Mouse (Mus musculus) liver, embryonic 15.5 days (tissue): ENCODE data around the gene Unc13b. TPM values are rescaled to one million over a fixed set of nuclear protein-coding genes. Genes with fewer than 3 reads are reported as not detected.
"Not testable (repeated sequence)": the region's sequence is repeated elsewhere in the genome, so short reads cannot be mapped to it uniquely, and the experiment has no call there.

Experiments
- ATAC-seq: fragments of 200-750 bp; cut with Nextera tagmentation; 2 replicates; pipeline ENCODE4 v1.8.0; 2017; ENCODE audit warnings: moderate number of reproducible peaks, mild to moderate bottlenecking, moderate library complexity; ENCODE audit not compliant: insufficient read depth
- H3K27ac ChIP-seq: fragments of 300-500 bp; sonication (generic); replicated peaks from 2 replicates; pipeline ENCODE4 v1.5.1; 2015; ENCODE audit warnings: mild to moderate bottlenecking, inconsistent platforms
- H3K27me3 ChIP-seq: fragments of 300-500 bp; sonication (generic); 2 replicates; pipeline ENCODE4 v1.6.1; 2015; ENCODE audit warnings: mild to moderate bottlenecking, inconsistent platforms
- H3K36me3 ChIP-seq: fragments of 300-500 bp; sonication (generic); replicated peaks from 2 replicates; pipeline ENCODE4 v1.6.1; 2015; ENCODE audit warnings: moderate library complexity, mild to moderate bottlenecking, inconsistent platforms
- H3K4me1 ChIP-seq: fragments of 300-500 bp; sonication (generic); replicated peaks from 2 replicates; pipeline ENCODE4 v1.6.1; 2015; ENCODE audit warnings: inconsistent platforms
- H3K4me2 ChIP-seq: fragments of 300-500 bp; sonication (generic); 2 replicates; pipeline ENCODE4 v1.6.1; 2015; ENCODE audit warnings: moderate library complexity, mild to moderate bottlenecking, inconsistent platforms
- H3K4me3 ChIP-seq: fragments of 300-500 bp; sonication (generic); replicated peaks from 2 replicates; pipeline ENCODE4 v1.5.1; 2015; ENCODE audit warnings: mild to moderate bottlenecking, inconsistent platforms
- H3K9ac ChIP-seq: fragments of 300-500 bp; sonication (generic); 2 replicates; pipeline ENCODE4 v1.6.1; 2015; ENCODE audit warnings: moderate library complexity, mild to moderate bottlenecking, inconsistent platforms
- H3K9me3 ChIP-seq: fragments of 300-500 bp; sonication (generic); replicated peaks from 2 replicates; pipeline ENCODE4 v1.6.1; 2016; ENCODE audit warnings: inconsistent platforms
- WGBS: fragments of 180-500 bp; shearing (Covaris S2); methylation state at CpG from one replicate; pipeline ENCODE4 v1.1.7; 2015; ENCODE audit warnings: mixed read lengths; ENCODE audit not compliant: insufficient replicate concordance; 5-methylcytosine and 5-hydroxymethylcytosine counted together
- polyA plus RNA-seq: library from polyadenylated mRNA; unstranded; fragments of >200 nt; fragmentation: Nextera tagmentation; extraction: Ambion mirVana; gene quantifications from 2 replicates; pipeline ENCODE4 v1.2.1, GENCODE M21; 2015

Unc13b gene
- polyA plus RNA-seq, 1 experiment from 2014 or later, result 0.40 TPM

DNA sequence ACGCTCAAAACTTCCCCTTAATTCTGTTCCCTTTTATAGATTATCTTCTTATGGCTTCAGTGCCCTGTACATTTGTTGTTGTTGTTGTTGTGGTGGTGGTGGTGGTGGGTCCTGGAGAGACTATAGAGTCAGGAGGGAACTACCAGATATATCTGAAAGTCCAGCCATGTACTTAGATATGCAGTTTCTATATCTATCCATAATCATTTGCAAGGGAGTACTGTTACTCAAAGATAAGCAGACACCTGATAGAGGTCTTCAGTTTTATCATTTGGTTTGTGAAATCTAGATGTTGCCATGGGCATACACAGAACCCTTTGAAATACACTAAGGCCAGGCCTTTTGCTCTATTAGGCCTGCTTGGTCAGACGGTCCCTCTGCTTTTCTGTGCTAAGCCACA is 55.8 kb downstream of the Unc13b start:
- Histone ChIP-seq H3K27ac (no peak overlapping the region), H3K4me2 (no peak overlapping the region), H3K9ac (no peak overlapping the region), H3K4me1 (no peaks in the 10 kb centered on the region), H3K9me3 (no peaks in the 10 kb centered on the region), H3K4me3 (no peak overlapping the region), H3K27me3 (no peaks in the 10 kb centered on the region), H3K36me3 (no peaks in the 10 kb centered on the region)
- 51% methylated on average over 2 of the region's 2 CpGs for WGBS
- no peak for ATAC-seq

DNA sequence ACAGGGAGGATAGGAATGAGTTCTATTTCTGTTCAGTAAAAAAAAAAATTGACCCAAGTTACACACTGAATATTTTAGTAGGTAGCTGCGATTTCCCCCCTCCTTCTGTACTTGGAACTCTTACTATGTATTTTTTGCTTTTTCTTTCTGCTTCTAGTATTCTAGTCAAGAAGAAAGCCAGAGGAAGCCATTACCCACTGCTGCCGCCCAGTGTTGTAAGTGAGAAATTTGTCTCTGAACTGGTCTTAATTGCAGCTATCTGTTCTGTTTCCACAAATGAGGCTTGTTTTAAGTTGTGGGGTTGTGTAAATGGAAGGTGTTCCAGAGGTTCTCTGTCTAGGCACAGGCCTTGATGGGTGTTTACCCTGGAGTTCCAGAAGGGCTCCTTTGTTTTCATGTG is 56.2 kb downstream of the Unc13b start:
- ATAC-seq, result no peak
- Histone ChIP-seq H3K27me3 (no peaks in the 10 kb centered on the region), H3K9me3 (no peaks in the 10 kb centered on the region), H3K27ac (no peak overlapping the region), H3K4me3 (no peak overlapping the region), H3K4me1 (no peaks in the 10 kb centered on the region), H3K36me3 (no peaks in the 10 kb centered on the region), H3K9ac (no peak overlapping the region), H3K4me2 (no peak overlapping the region)
- 21% methylated on average over 2 of the region's 2 CpGs for WGBS

- Histone ChIP-seq H3K4me2 (no peak overlapping the region), H3K27me3 (no peaks in the 10 kb centered on the region), H3K27ac (no peak overlapping the region), H3K4me3 (no peak overlapping the region), H3K4me1 (no peaks in the 10 kb centered on the region), H3K36me3 (no peaks in the 10 kb centered on the region), H3K9me3 (no peaks in the 10 kb centered on the region), H3K9ac (no peak overlapping the region)
- WGBS, result 15% methylated on average over 2 of the region's 2 CpGs
- ATAC-seq, result no peak
Observed at GRCm38 (mm10) chr4:43116249-43116648, 57.5 kb downstream of the Unc13b start.

DNA sequence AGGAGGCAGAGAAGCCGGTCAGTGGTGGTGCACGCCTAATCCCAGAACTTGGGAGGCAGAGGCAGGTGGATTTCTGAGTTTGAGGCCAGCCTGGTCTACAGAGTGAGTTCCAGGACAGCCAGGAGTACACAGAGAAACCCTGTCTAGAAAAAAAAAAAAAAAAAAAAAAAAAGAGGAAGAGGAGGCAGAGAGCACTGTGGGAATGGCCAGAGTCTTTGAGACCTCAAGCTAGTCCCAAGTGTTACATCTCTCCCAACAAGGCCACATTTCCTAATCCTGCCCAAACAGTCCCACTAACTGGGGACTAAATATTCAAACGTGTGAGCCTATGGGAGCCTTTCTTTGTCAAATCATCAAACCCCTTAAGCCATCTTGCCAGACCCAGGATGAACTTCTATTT is 71.0 kb downstream of the Unc13b start:
- ATAC-seq, result no peak
- no peaks in the 10 kb centered on the region for H3K27me3 ChIP-seq
- WGBS, result 67% methylated on average over 3 of the region's 3 CpGs
- no peak overlapping the region for H3K4me3 ChIP-seq
- H3K27ac ChIP-seq, result no peak overlapping the region
- H3K4me1 ChIP-seq, result no peaks in the 10 kb centered on the region
- H3K9ac ChIP-seq, result no peak overlapping the region
- no peaks in the 10 kb centered on the region for H3K36me3 ChIP-seq
- H3K4me2 ChIP-seq, result no peak overlapping the region
- no peaks in the 10 kb centered on the region for H3K9me3 ChIP-seq

DNA sequence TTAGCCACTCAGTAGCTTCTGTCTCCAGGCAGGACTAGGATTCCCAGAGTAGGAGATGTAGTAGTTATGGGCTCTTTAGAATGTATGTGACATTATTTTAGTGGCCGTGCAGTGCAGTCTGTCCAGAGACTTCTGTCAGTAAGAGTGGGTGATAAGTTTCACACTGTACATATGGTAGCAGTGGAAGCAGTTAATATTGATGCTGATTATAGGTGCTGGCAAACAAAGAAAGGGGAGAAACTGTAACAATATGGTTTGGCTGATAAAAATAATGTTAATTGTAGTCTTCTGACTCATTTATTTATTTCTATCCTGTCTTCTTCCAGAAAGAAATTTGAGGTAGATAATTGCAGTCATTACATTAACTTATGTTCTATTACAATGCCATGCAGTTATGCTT is 83.9 kb downstream of the Unc13b start:
- Histone ChIP-seq H3K4me1 (no peaks in the 10 kb centered on the region), H3K4me2 (no peak overlapping the region), H3K36me3 (no peaks in the 10 kb centered on the region), H3K4me3 (no peak overlapping the region), H3K27ac (no peak overlapping the region), H3K27me3 (no peaks in the 10 kb centered on the region), H3K9me3 (no peaks in the 10 kb centered on the region), H3K9ac (no peak overlapping the region)
- 60% methylated on average over 1 of the region's 1 CpGs for whole genome bisulfite sequencing
- ATAC-seq, result no peak

DNA sequence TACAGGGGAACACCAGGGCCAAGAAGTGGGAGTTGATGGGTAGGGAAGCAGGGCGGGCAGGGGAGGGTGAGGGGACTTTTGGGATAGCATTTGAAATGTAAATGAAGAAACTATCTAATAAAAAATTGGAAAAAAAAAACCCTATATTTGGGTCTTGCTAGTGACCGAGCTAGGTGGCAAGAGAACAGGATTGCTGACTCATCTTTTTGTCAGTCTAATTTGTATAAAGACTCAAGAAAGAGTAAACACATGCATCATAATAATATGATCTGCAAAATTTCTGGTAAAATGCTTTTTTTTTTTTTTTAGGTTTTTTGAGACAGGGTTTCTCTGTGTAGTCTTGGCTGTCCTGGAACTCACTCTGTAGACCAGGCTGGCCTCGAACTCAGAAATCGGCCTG is 93.7 kb downstream of the Unc13b start:
- H3K9me3 ChIP-seq, H3K4me3 ChIP-seq, H3K36me3 ChIP-seq, H3K4me2 ChIP-seq, ATAC-seq, H3K9ac ChIP-seq, H3K27me3 ChIP-seq, H3K4me1 ChIP-seq, H3K27ac ChIP-seq: not testable (repeated sequence)
- WGBS, result 70% methylated on average over 4 of the region's 4 CpGs

DNA sequence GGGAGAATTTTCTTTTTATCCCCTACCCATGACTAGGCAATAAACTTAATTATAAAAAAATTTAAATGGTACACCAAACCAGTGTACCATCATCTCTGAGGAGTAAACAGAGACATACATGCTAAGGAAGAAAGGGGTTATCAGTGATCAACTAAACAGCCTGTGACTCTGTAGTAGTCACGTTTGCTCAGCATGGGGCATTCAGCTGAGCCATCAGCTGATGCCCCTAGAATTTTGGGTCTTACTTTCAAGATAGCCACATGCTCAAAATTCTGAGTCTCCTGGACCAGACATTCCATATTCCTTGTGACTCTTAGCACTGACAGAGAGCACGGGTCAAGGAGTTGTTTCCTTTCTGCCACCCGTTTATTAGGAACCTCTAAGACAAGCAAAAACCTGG is 101.3 kb downstream of the Unc13b start:
- 38% methylated on average over 3 of the region's 3 CpGs for WGBS
- H3K9ac ChIP-seq, result no peak overlapping the region
- ATAC-seq, result no peak
- H3K4me2 ChIP-seq, result no peak overlapping the region
- H3K27ac ChIP-seq, result no peak overlapping the region
- H3K27me3 ChIP-seq, result no peaks in the 10 kb centered on the region
- no peaks in the 10 kb centered on the region for H3K9me3 ChIP-seq
- H3K4me1 ChIP-seq, result no peaks in the 10 kb centered on the region
- H3K4me3 ChIP-seq, result no peak overlapping the region
- no peaks in the 10 kb centered on the region for H3K36me3 ChIP-seq

GRCm38 (mm10) chr4:43161124-43161657 is 102.4 kb downstream of the Unc13b start:
- ATAC-seq, result no peak

GRCm38 (mm10) chr4:43163205-43163604 is 104.5 kb downstream of the Unc13b start:
- no peak overlapping the region for H3K4me3 ChIP-seq
- no peaks in the 10 kb centered on the region for H3K36me3 ChIP-seq
- no peaks in the 10 kb centered on the region for H3K9me3 ChIP-seq
- no peaks in the 10 kb centered on the region for H3K27me3 ChIP-seq
- H3K27ac ChIP-seq, result no peak overlapping the region
- ATAC-seq, result no peak
- H3K4me1 ChIP-seq, result no peaks in the 10 kb centered on the region
- WGBS, result 34% methylated on average over 3 of the region's 3 CpGs
- no peak overlapping the region for H3K4me2 ChIP-seq
- H3K9ac ChIP-seq, result no peak overlapping the region

More at GRCm38 (mm10) chr4:43161124-43161657, 102.4 kb downstream of the Unc13b start:
- no peaks in the 10 kb centered on the region for H3K27me3 ChIP-seq
- no peaks in the 10 kb centered on the region for H3K9me3 ChIP-seq
- H3K4me1 ChIP-seq, result no peaks in the 10 kb centered on the region
- no peak overlapping the region for H3K9ac ChIP-seq
- H3K4me2 ChIP-seq, result no peak overlapping the region
- 49% methylated on average over 3 of the region's 3 CpGs for WGBS
- H3K36me3 ChIP-seq, result no peaks in the 10 kb centered on the region
- H3K27ac ChIP-seq, result no peak overlapping the region
- no peak overlapping the region for H3K4me3 ChIP-seq

GRCm38 (mm10) chr4:43165403-43166005 is 106.8 kb downstream of the Unc13b start:
- Histone ChIP-seq H3K9me3 (no peaks in the 10 kb centered on the region), H3K27me3 (no peaks in the 10 kb centered on the region), H3K36me3 (no peaks in the 10 kb centered on the region), H3K4me2 (no peak overlapping the region), H3K4me1 (no peaks in the 10 kb centered on the region), H3K9ac (no peak overlapping the region), H3K27ac (no peak overlapping the region), H3K4me3 (no peak overlapping the region)
- no peak for ATAC-seq
- WGBS, result 71% methylated on average over 12 of the region's 12 CpGs

- WGBS, result 43% methylated on average over 3 of the region's 3 CpGs
- no peaks in the 10 kb centered on the region for H3K9me3 ChIP-seq
Observed at GRCm38 (mm10) chr4:43170028-43170427, 111.3 kb downstream of the Unc13b start.

GRCm38 (mm10) chr4:43177126-43177525 is 118.4 kb downstream of the Unc13b start:
- Histone ChIP-seq H3K4me1 (no peaks in the 10 kb centered on the region), H3K27ac (no peak overlapping the region), H3K36me3 (no peaks in the 10 kb centered on the region), H3K9me3 (no peaks in the 10 kb centered on the region), H3K27me3 (no peaks in the 10 kb centered on the region), H3K9ac (no peak overlapping the region), H3K4me3 (no peak overlapping the region), H3K4me2 (no peak overlapping the region)
- WGBS, result 36% methylated on average over 2 of the region's 2 CpGs
- ATAC-seq, result no peak

More at GRCm38 (mm10) chr4:43170028-43170427, 111.3 kb downstream of the Unc13b start:
- Histone ChIP-seq H3K36me3 (no peaks in the 10 kb centered on the region), H3K4me1 (no peaks in the 10 kb centered on the region), H3K9ac (no peak overlapping the region), H3K4me2 (no peak overlapping the region), H3K4me3 (no peak overlapping the region), H3K27me3 (no peaks in the 10 kb centered on the region), H3K27ac (no peak overlapping the region)
- no peak for ATAC-seq
